Mouse (Mus musculus) thymus, adult 18-20 months (tissue): ENCODE measurements around the gene Cdh23.

Experiments
- DNase-seq, 2 experiments: peaks; one replicate each; pipeline ENCODE4 v3.0.0; 2022; ENCODE audit warnings: mixed read lengths in 2 of 2

Gene Cdh23

DNA sequence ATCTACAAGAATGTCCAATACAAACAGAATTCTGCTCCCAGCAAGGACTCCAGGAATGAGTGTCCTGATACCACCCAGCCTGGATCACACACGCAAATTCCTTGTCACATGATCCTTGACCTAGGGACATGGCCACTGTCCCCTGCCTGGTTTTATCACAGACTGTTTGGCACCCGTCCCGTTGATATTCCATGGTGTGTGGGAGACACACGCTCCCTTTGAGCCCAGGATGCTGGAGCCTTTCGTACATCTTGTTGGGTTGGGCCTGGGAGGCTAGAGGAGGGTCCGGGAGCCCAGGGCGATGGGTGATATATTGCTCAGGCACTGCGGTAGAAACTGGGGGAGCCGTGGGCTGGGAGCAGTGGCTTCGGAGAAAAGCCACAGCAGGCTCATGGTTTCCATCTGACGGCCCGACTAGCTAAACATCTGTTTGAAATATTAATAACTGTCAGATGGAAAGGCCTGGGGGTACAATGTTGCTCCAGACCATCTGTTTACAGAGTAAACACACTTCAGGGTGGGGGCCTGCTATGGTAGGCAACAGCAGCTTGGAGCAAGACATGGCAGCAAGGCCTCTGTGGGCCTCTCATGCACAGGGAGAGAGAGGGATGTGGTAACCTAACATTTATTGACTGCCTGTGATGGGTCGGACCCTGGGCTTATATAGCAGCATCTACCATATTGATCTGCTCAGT, 232.2 kb downstream of the Cdh23 start:
- DNase-seq = no peak

DNA sequence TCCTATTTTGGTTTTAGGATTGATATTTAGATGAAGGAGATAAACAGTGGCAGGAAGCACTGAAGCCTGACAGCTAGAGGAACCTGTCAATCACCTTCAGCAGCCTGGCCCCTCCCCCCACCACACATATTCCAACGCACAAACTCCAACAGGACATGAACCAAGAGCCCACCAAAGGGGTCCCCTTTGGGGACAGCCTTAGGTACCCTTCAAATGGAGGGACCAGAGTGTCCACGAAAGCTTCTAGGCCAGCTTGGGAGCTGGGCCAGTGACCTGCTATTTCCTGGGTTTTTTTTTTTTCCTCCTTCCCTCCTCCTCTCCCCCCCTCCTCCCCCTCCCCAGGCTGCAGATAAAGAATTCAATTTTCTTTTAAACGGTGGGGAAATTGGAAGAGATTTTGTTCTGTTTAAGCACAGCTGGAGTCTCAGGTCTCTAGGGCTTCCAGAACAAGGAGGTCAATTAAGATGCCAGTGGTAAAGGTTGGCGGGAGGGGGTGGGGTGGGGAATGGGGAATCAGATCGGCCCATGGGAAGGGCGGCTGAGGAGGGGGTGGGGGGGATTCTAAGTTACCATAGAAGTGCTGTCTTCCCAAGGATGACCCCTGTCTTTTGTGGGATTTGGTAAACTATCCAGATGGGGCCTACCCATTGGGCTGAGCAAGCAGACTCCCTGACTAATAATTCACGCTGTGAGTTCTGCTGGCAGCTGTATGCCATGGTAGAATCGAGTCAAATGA, 239.5 kb downstream of the Cdh23 start:
- no peak for DNase-seq

DNA sequence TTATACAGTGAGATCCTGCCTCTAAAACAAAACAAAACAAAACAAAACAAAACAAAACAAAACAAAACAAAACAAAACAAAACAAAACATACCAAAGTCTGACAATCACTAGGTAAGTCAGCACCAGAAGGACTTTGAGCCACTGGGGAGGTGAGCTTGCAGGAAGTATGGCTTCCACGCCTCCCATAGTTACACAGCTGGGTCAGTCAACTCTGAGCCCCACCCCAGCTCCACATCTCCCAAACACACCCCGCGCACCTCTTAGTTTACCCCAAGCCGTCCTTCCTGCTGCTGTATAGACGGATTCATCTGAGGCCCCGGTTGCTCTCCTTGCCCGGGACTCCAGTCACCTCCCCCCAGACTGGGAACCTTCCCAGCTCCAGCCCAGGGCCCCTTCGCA, 241.1 kb downstream of the Cdh23 start:
- no peak for DNase-seq

DNA sequence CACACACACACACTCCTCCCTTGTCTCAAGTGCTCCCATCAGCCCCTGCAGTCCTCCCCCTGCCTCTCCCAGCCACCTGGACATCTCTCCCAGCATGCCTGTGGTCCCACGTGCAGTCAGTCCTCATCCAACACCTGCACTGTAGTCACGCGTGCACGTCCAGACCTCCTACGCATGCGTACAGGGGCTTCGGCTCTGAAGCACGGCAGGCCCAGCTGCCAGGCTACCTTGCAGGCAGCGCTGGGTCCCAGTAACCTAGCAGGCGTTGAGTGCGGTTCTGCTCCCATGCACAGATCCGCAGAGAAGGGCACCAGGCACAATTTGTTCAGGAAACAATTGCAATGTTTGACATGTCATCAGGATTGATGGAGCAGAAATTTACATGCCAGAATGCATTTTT, 249.1 kb downstream of the Cdh23 start:
- DNase-seq = no peak

DNA sequence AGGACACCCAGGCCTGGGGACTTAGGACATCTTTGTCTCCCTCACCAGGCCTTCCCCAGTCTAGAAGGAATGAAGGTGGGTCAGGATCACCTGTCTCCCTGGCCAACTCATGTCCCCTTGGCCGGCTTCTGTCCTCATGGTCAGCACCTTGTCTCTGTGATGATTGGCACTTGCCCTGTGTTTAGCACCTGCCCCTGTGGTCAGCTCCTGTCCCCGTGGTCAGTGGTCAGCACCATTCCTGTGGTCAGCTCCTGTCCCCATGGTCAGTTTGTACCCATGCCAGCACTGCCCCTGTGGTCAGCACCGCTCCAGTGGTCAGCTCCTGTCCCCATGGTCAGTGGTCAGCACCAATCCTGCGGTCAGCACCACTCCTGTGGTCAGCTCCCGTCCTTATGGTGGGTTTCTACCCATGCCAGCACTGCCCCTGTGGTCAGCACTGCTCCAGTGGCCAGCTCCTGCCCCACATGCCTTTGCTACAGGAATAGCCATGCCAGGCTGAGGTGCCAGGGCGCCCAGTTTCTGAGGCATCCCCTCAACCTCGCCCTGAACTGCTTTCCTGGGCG, 251.2 kb downstream of the Cdh23 start:
- no peak for DNase-seq

DNA sequence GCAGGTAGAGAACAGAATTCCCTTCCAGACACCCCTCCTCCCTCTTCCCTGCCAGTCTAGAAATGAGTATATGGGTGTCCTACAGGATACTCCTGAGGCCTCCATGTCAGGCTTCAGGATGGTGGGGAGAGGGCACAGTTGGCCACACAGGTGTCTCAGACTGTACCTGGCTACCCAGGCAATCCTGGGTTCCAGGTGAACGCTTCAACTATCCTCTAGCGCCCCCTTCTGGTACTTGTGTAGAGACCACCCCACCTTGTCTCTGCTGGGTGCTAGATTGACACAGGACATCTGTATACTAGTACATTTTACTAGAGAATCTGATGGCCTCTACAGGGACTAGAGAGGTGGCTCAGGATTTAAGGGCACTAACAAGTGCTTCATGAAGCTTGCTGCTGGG, 253.2 kb downstream of the Cdh23 start:
- DNase-seq = no peak

DNA sequence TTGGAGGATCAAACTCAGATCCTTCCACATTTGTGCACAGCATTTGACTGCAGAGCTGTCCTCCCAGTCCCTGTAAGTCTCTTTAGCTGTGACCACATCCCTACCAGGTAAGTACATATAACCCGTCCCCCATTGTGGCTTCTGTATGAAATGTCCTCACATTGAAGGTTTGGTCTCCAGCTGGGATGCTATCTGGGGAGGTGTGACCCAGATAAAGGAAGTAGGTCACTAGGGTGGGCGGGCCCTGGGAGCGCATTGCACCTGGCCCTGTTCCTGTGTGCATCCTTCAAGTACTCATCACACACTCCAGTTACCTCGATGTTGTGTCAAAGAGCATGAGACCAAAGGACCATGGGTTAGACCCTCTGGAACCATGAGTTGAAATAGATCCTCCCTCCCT, 254.0 kb downstream of the Cdh23 start:
- DNase-seq = no peak

DNA sequence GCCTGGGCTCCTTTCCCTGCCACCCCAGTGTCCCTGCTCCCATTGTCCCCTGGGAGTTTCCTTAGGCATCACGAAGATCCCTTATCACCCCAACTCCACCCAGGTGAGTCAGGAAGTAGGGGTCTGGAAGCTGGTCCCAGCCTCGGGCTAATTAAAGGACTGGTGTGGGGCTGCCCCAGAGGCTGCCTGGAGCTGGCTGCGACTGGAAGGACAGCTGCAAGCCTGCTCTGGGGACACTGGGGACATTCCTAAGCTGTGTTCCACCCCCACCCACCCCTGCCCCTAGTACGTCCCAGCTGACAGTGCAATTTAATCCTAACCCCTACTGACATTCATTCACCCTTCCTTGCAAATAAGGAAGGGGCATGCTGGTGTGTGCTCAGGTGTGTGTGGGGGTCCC, 263.6 kb downstream of the Cdh23 start:
- no peak for DNase-seq

DNA sequence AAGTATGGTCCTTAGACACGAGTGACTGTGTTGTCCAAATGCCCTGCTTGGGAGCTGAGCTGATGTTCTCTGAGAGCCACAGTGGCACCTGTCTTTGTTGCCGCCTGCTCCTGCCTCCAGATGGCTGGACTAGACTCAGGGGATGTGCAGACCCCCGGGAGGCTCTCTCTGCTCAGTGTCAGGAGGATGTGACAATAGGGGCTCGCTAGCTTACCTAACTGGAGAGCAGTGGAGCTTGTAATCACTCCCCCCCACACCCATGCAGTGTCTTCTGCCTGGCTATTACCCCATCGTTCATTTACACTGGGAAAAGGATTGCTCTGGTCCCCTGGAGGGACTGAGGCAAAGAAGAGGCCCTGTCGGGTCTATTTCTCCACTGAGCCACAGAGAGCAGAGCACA, 265.7 kb downstream of the Cdh23 start:
- DNase-seq = no peak

DNA sequence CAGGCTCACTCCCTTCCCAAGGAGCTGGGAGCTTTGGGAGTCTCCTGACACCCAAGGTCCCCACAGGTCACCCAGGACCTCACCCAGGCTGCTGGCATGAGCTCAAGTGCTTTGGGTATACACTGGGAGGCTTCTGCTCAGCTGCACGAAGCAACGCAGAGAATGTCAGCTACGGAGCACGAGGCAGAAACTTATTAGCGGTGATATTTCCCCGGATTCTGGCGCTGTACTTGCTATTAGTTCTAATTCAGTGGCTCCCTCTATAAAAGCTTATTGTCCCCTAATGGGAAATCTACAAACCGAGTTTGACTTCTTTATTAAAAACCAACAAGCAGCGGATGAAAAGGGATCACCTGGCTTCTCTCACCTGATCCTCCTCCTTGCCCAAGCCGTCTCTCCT, 266.3 kb downstream of the Cdh23 start:
- DNase-seq = no peak

DNA sequence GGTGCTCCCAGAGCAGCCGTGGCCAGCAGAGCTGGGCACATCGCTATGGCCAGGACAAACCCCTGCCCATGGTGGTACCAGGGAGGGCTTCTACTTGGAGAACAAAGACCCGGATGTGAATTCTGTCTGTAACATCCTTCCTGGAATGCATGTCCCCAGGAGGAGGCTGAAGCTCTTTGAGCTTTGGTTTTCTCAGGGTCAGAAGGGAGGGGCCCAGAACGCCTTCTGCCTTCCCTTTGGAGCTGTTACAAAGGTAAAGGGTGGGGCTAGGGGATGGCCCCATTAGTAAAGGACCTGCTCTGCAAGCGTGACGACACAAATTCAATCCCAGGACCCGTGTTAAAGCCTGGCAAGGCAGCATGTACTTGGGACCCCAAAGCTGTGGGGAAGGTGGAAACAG, 273.5 kb downstream of the Cdh23 start:
- no peak for DNase-seq

DNA sequence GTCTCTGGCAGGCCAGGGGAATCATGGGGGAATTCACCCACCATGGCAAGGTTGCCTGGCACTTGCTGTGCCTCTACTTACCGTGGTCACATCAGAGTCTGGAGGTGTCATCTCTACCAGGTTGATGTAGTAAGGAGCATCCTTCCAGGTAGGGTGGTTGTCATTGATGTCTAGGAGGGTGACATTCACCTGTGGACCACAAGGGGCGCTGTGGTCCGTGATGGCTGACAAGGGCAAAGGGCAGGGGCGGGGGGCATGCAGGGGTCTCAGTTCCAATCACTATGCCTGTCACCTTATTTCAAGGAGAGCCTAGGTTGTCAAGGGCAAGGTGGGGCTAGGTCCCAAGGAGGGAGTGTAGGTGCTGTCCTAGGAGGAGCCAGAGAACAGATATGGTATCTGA, 276.7 kb downstream of the Cdh23 start:
- DNase-seq = no peak

DNA sequence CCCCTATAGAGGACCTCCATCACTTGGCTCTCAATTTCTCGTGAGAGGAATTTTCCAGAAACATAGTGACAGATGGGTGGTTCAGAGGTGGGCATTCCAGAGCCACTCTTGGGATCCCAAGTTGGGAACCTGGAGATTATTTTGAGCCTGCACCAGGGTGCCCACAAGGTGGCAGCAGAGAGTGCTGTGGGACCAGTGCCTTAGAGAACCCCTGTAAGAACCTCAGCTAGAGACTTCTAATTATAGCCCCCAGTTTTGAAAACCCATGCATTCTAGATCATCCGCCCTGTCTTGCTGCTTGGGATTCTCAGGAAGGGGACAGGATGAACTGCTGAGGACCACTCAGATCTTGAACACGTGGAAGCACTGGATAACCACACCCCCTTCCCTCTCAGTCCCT, 278.2 kb downstream of the Cdh23 start:
- peak; percentile 18 to 42 for DNase-seq

DNA sequence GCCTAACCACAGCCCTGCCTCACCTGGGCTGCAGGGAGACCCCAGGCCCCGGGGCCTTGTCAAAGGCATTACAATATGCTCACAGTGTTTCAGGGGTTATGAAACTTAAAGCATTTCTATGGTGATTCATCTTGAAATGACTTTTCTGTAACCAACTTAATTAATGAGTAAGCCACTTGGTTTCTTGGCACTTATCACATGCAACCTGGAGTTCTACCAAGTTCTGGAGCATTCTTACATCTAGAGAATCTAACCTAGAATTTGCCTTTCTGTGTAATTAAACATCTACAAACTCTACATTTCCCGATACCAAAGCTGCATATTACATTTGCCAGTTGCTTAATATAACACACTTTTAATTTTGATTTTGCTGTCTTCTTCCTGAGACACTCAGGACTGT, 279.2 kb downstream of the Cdh23 start:
- no peak for DNase-seq

DNA sequence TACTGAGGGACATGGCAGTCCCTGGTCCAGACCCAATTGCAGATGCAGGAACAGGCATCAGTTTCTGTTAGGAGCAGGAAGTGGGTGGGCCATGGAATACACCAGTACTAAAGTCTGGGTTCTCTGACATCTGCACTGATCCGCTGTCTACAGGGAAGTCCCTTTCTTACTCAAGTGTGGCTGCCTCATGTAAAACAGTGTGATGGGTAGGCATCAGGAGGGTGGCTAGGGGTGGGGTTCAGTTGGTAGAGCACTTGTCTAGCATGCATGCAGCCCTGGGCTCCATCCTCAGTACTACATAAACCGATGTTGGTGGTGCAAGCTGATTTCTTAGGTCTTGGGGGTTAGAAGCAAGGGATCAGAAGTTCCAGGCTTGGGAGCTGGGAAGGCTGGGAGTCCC, 282.5 kb downstream of the Cdh23 start:
- DNase-seq = no peak

DNA sequence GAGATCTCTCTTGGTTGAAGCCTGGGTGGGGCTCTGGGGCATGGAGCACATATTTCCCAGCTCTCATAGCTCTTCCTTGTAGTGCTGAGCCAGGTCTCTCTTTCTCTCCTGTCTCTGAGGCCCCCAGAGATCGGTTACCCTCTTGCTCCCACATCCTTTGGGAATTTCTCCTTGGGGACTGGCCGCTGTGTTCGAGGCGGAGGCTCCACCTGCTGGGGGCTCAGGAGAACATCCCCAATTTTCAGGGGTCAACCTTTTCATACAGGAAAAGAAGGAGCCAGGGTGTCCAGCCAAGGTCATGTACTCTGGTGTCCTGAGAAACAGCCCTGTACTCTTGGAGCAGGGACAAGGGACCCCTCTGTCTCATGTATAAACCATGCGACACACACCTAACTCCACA, 284.5 kb downstream of the Cdh23 start:
- no peak for DNase-seq

DNA sequence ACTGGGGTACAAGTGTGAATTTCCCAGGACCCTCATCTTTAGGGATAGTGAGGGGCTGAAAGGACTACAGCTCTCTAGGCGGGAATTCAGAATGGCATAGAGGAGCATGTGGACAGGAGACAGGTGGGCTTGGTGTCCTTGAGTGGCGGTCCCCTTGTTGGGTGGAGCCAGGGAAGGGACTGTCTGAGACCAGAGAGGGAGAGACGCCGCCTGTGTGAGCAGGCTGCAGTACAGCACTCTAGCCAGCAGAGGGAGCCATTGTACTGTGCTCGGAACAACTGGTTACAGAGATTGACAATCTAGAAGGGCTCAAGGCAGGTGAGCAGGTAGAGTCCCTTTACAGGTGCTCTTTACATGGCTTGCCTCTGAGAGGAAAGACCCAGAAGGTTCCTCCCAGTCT, 288.5 kb downstream of the Cdh23 start:
- DNase-seq = peak; percentile 41 to 48

DNA sequence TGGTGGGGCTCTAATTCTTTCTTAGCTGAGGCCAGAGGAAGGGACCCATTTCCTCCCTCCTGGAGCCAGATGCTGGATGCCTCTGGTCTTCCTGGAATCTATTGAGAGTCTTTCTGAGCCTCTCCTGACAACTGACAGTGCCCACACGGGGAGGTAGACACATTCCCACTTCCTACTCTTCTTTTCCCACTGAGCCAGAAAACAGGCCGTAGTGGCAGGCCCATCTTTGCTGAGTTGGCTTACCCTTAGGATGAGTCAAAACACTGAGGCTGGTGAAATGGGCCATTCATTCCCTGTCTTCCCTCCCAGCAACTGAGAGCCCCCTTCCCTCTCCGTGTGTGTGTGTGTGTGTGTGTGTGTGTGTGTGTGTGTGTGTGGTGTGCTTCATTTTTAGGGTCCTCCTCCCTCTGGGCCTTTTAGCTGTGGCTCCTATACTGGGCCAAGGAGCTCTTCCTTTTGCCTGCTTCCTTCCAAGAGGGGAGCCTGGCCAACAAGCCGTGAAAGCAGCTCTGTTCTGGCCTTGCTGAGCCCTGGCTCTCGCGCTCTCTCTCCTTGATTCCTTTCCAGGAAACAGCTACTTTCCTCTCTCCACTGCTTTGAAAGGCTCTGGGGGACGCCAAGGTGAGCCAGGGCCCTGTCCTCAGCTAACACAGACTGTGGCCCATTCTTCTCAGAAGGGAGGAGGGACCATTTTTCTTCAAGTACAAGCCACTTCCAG, 290.7 kb downstream of the Cdh23 start:
- no peak for DNase-seq

DNA sequence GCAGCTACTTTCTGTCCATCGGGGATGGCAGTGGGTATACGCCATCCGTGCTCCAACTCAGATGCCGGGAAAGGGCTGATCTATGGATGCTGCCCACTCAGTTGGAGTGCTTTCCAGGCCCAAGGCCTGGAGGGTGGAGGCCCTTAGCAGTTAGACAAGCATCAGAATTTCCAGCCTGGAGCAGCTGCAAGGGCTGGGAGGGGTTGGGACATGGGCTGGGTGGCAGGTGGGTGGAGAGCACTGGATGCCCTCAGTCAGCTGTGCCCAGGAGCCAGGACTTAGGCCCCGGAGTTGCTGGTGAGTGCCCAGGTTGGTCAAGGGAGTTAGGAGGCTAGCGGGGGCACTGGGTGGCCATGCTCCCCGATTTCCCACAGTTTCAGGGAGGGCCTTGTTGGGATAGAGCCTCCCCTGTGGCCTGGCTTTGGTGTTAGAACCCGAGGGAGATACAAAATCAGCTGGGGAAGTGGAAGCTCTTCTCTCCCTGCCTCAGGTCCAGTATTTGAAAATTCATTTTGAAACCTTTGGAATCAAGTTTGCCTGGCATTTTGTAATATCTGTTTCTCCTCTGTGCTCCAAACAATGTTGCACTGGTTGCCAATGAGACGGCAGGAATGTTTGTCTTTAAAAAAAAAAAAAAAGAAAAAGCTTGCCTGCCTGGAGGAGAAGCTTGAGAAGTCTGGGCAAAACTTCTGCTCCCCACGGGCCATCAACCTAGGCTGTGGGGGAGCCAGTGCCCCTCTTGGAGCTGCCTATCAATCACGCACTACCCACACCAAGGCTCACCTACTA, 295.6 kb downstream of the Cdh23 start:
- no peak for DNase-seq

DNA sequence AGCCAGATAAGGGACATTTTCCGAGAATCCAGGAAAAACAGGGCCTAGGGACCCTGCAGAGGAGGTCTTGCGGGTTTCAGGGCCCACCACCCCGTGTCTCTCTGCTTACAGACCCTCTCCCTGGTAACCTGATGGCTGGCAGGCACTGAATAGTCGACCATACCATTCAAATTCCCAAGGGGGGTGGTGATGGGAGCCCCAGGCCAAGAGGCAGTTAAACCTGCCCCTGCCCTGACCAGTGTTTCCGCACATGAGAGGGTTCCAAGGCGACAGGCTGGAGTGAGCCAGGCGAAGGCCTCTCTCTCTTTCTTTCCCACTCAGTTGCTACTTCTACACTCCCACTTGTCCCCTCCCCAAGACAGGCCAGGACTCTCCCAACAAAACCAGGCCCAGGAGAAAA, 296.8 kb downstream of the Cdh23 start, which contains the start of gene Gm17455:
TSS of gene Gm17455 (plus strand) at position 278 of the 400 bp plus-strand sequence.
- DNase-seq = no peak

DNA sequence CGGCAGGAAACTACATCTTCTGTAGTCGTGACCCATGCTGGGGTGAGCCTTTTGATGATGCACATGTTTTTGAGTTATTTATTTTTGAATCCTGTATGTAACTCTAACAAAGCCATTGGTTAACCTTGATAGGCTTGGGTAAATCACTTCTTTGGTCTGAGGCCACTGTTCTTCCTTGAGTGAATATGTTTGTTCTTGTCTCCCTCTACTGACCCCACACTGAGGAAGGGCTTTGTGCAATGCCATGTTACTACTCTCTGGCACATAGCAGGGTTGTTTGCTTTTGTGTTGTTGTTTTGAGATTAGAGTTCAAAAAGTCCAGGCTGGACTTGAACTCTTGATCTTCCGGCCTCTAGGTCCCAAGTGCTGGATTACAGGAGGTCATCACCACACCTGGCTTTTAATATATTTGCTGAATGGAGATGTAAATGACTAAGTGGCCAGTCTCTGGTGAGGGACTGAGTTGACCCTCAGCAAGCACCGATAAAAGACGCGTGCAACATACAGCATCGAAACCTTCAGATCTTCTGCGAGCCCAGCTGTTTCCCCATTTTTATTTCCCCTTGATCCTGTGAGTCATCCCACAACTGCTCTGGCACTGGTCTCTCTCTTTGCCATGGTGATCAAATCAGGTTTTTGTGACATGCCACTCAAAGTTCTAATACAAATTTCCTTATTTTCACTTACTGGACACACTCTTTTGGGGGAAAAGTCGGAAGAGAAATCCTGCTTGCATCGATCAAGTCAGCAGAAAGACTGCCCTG, 298.1 kb downstream of the Cdh23 start:
- peak in 1 of 2 experiments; percentile 6 for DNase-seq

DNA sequence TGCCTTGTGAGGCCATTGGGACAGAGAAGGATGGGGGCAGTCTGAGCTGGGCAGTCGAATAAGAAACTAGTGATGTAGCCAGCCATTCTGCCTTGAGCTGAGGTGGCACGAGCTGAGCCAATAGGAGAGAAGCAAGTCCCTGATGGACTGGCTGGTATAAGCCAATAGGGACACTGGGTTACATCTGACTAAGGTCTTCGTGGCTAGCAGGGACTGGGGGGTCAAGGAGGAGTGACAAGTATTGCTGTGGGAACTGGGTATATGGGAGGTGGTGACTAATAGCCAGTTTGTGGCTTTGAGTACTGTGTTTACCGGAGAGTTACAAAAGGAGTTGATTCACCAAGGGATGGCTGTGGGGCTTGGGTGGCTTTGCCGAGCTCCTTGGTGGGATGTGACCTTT, 300.7 kb downstream of the Cdh23 start:
- DNase-seq = no peak
